Mouse (Mus musculus) layer of hippocampus, postnatal 14 days (tissue): ENCODE data around the gene Camk1d. TPM values are rescaled to one million over a fixed set of nuclear protein-coding genes. Genes with fewer than 3 reads are reported as not detected.

Source experiments
- DNase-seq, 2 experiments: peaks; one replicate each; pipeline ENCODE4 v3.0.0; 2021 to 2022; ENCODE audit warnings: low spot score in 2 of 2, mixed read lengths in 1 of 2
- total RNA-seq, 2 experiments: library from RNA; stranded (reverse); gene quantifications; 2 replicates each; pipeline ENCODE4 v1.2.3; 2021

Gene Camk1d
- total RNA-seq, 2 experiments from 2014 or later, result 146 to 147 TPM

GRCm38 (mm10) chr2:5713325-5714210, 747 bp downstream of the Camk1d start:
- peak in 1 of 2 experiments; percentile 40 for DNase-seq

GRCm38 (mm10) chr2:5712255-5712654, 2.1 kb downstream of the Camk1d start:
- DNase-seq, result no peak

- DNase-seq, result no peak
Observed at GRCm38 (mm10) chr2:5709911-5710310, 4.4 kb downstream of the Camk1d start.

- no peak for DNase-seq
Observed at GRCm38 (mm10) chr2:5707871-5708733, 6.2 kb downstream of the Camk1d start.

- DNase-seq, result no peak
Observed at GRCm38 (mm10) chr2:5706618-5707017, 7.7 kb downstream of the Camk1d start.

- no peak for DNase-seq
Observed at GRCm38 (mm10) chr2:5702370-5702769, 11.9 kb downstream of the Camk1d start.

GRCm38 (mm10) chr2:5700931-5701330, 13.4 kb downstream of the Camk1d start:
- DNase-seq, result no peak

GRCm38 (mm10) chr2:5698451-5698850, 15.9 kb downstream of the Camk1d start:
- DNase-seq, result no peak

- DNase-seq, result no peak
Observed at GRCm38 (mm10) chr2:5694094-5694493, 20.2 kb downstream of the Camk1d start.

- no peak for DNase-seq
Observed at GRCm38 (mm10) chr2:5691729-5692128, 22.6 kb downstream of the Camk1d start.

- DNase-seq, result peak in 1 of 2 experiments; percentile 31
Observed at GRCm38 (mm10) chr2:5683366-5683765, 30.9 kb downstream of the Camk1d start.

GRCm38 (mm10) chr2:5681909-5682308, 32.4 kb downstream of the Camk1d start:
- DNase-seq, result no peak

- no peak for DNase-seq
Observed at GRCm38 (mm10) chr2:5681302-5681701, 33.0 kb downstream of the Camk1d start.

- DNase-seq, result no peak
Observed at GRCm38 (mm10) chr2:5679055-5679454, 35.3 kb downstream of the Camk1d start.

GRCm38 (mm10) chr2:5677472-5677871, 36.8 kb downstream of the Camk1d start:
- DNase-seq, result no peak

GRCm38 (mm10) chr2:5676786-5677185, 37.5 kb downstream of the Camk1d start:
- DNase-seq, result no peak

- no peak for DNase-seq
Observed at GRCm38 (mm10) chr2:5676143-5676483, 38.2 kb downstream of the Camk1d start.

GRCm38 (mm10) chr2:5675431-5676142, 38.7 kb downstream of the Camk1d start:
- peak; percentile 70 to 75 for DNase-seq

- DNase-seq, result no peak
Observed at GRCm38 (mm10) chr2:5674512-5674911, 39.8 kb downstream of the Camk1d start.

GRCm38 (mm10) chr2:5673816-5674215, 40.5 kb downstream of the Camk1d start:
- no peak for DNase-seq

- no peak for DNase-seq
Observed at GRCm38 (mm10) chr2:5672906-5673589, 41.3 kb downstream of the Camk1d start.
